Mouse (Mus musculus) layer of hippocampus, postnatal 25 days (tissue): Measurements from ENCODE around the gene Gm38119. TPM values are rescaled to one million over a fixed set of nuclear protein-coding genes. Genes with fewer than 3 reads are reported as not detected.

Experiments used
- DNase-seq, 2 experiments: peaks; one replicate each; pipeline ENCODE4 v3.0.0; 2022; ENCODE audit warnings: mixed read lengths in 2 of 2, low spot score in 1 of 2; ENCODE audit errors: extremely low spot score in 1 of 2
- total RNA-seq, 2 experiments: library from RNA; stranded (reverse); gene quantifications; 2 replicates each; pipeline ENCODE4 v1.2.3; 2021

The Gm38119 gene
- total RNA-seq, result not detected

GRCm38 (mm10) chr3:92738996-92739395, at the start of gene Gm38119:
TSS of gene Gm38119 (minus strand) at chr3:92739096.
- no peak for DNase-seq

- DNase-seq, result no peak
Observed at GRCm38 (mm10) chr3:92778799-92779198, 39.9 kb upstream of the Gm38119 start, which contains the start of gene Lce1i. TSS of gene Lce1i (minus strand) at chr3:92778899.

GRCm38 (mm10) chr3:92771573-92771972, 32.7 kb upstream of the Gm38119 start:
- DNase-seq, result no peak

- DNase-seq, result no peak
Observed at GRCm38 (mm10) chr3:92764965-92765364, 26.1 kb upstream of the Gm38119 start, which contains the start of gene Lce1h. TSS of gene Lce1h (minus strand) at chr3:92765065.

- DNase-seq, result peak in 1 of 2 experiments; percentile 3
Observed at GRCm38 (mm10) chr3:92753197-92753596, 14.3 kb upstream of the Gm38119 start.

GRCm38 (mm10) chr3:92752238-92752637, 13.3 kb upstream of the Gm38119 start, which contains the start of gene Lce1g:
TSS of gene Lce1g (minus strand) at chr3:92752338.
- no peak for DNase-seq

- DNase-seq, result no peak
Observed at GRCm38 (mm10) chr3:92722631-92723030, 16.3 kb downstream of the Gm38119 start.

- DNase-seq, result no peak
Observed at GRCm38 (mm10) chr3:92720250-92720649, 18.6 kb downstream of the Gm38119 start, which contains the start of gene Lce1f. TSS of gene Lce1f (minus strand) at chr3:92720350.

- no peak for DNase-seq
Observed at GRCm38 (mm10) chr3:92715122-92715521, 23.8 kb downstream of the Gm38119 start.

GRCm38 (mm10) chr3:92708974-92709373, 29.9 kb downstream of the Gm38119 start, which contains the start of gene Lce1e:
TSS of gene Lce1e (minus strand) at chr3:92709074.
- no peak for DNase-seq

GRCm38 (mm10) chr3:92694613-92695012, 44.3 kb downstream of the Gm38119 start:
- no peak for DNase-seq

- no peak for DNase-seq
Observed at GRCm38 (mm10) chr3:92691688-92692087, 47.2 kb downstream of the Gm38119 start.

GRCm38 (mm10) chr3:92689154-92689553, 49.7 kb downstream of the Gm38119 start:
- DNase-seq, result peak in 1 of 2 experiments; percentile 4

Other genes with a start within 250 kb of the Gm38119 start
- not detected for gene Sprr4, start 238.6 kb downstream of the Gm38119 start, total RNA-seq
- not detected for gene 2310046K23Rik, start 204.6 kb downstream of the Gm38119 start, total RNA-seq
- not detected for gene Ivl, start 165.4 kb downstream of the Gm38119 start, total RNA-seq
- not detected for gene Smcp, start 150.1 kb downstream of the Gm38119 start, total RNA-seq
- not detected for gene 2210017I01Rik, start 131.6 kb downstream of the Gm38119 start, total RNA-seq
- not detected for gene Lce6a, start 117.4 kb downstream of the Gm38119 start, total RNA-seq
- not detected for gene Lce1a1, start 90.8 kb downstream of the Gm38119 start, total RNA-seq
- not detected for gene Lce1b, start 82.2 kb downstream of the Gm38119 start, total RNA-seq
- not detected for gene Lce1a2, start 68.8 kb downstream of the Gm38119 start, total RNA-seq
- gene Lce1c, start 59.8 kb downstream of the Gm38119 start, total RNA-seq, result not detected
- not detected for gene Lce1d, start 51.9 kb downstream of the Gm38119 start, total RNA-seq
- gene Lce1e, start 30.0 kb downstream of the Gm38119 start, total RNA-seq, result not detected
- not detected for gene Lce1f, start 18.7 kb downstream of the Gm38119 start, total RNA-seq
- gene Lce1g, start 13.2 kb upstream of the Gm38119 start, total RNA-seq, result not detected
- gene Lce1h, start 26.0 kb upstream of the Gm38119 start, total RNA-seq, result not detected
- not detected for gene Lce1i, start 39.8 kb upstream of the Gm38119 start, total RNA-seq
- not detected for gene Lce1j, start 51.4 kb upstream of the Gm38119 start, total RNA-seq
- not detected for gene Lce1k, start 68.8 kb upstream of the Gm38119 start, total RNA-seq
- not detected for gene Kprp, start 88.2 kb upstream of the Gm38119 start, total RNA-seq
- gene Lce1l, start 112.2 kb upstream of the Gm38119 start, total RNA-seq, result not detected
- not detected for gene 2310050C09Rik, start 131.1 kb upstream of the Gm38119 start, total RNA-seq
- not detected for gene Lce3a, start 187.1 kb upstream of the Gm38119 start, total RNA-seq
- not detected for gene Lce3b, start 193.9 kb upstream of the Gm38119 start, total RNA-seq
- gene Lce3c, start 205.4 kb upstream of the Gm38119 start, total RNA-seq, result not detected
- gene Lce3d, start 218.3 kb upstream of the Gm38119 start, total RNA-seq, result not detected
- not detected for gene Lce3e, start 228.0 kb upstream of the Gm38119 start, total RNA-seq